Mouse (Mus musculus): ENCODE measurements at regions not wholly inside any gene's neighbourhood (a gene's known extent, or its start where the extent isn't known, plus 50 kb on each side); places are given as distances from the start of the nearest gene placed in this dataset.

GRCm38 (mm10) chr5:83678373-83678772 lies 323.4 kb upstream of the Tecrl start:
- TF ChIP-seq CTCF (IDR thresholded peaks at IDR 0.05; ENCODE audit: low read depth) (no peak), EP300 (IDR thresholded peaks at IDR 0.05; ENCODE audit: low read depth) (no peak)

Data from heart, postnatal 0 days (tissue).